Mouse (Mus musculus) heart, embryonic 11.5 days (tissue): ENCODE data around the gene Gpr182. TPM values are rescaled to one million over a fixed set of nuclear protein-coding genes. Genes with fewer than 3 reads are reported as not detected.

ENCODE experiments used
- polyA plus RNA-seq: library from polyadenylated mRNA; unstranded; fragments of >200 nt; fragmentation: Nextera tagmentation; extraction: Ambion mirVana; gene quantifications from 2 replicates; pipeline ENCODE4 v1.2.1, GENCODE M21; 2014

Gpr182 gene
- polyA plus RNA-seq, 1 experiment from 2014 or later, result 9.1 TPM

Other genes starting within 250 kb of the Gpr182 start
- 10.1 and 13.9 TPM in 2 replicates for gene Ndufa4l2, start 236.8 kb downstream of the Gpr182 start, polyA plus RNA-seq
- gene Shmt2, start 229.3 kb downstream of the Gpr182 start, polyA plus RNA-seq, result 71.3 and 82.7 TPM in 2 replicates
- 0.21 and 0.33 TPM in 2 replicates for gene Nxph4, start 217.2 kb downstream of the Gpr182 start, polyA plus RNA-seq
- gene Lrp1, start 130.6 kb downstream of the Gpr182 start, polyA plus RNA-seq, result 32.8 and 34.6 TPM in 2 replicates
- gene Stat6, start 108.7 kb downstream of the Gpr182 start, polyA plus RNA-seq, result 21.0 and 27.1 TPM in 2 replicates
- gene Nemp1, start 84.8 kb downstream of the Gpr182 start, polyA plus RNA-seq, result 6.7 and 8.4 TPM in 2 replicates
- 7.9 and 10.1 TPM in 2 replicates for gene Nab2, start 83.2 kb downstream of the Gpr182 start, polyA plus RNA-seq
- gene Myo1a, start 46.6 kb downstream of the Gpr182 start, polyA plus RNA-seq, result 0.14 and 0.49 TPM in 2 replicates
- 3.7 and 6.4 TPM in 2 replicates for gene Tac2, start 27.3 kb downstream of the Gpr182 start, polyA plus RNA-seq
- gene Zbtb39, start 12.2 kb downstream of the Gpr182 start, polyA plus RNA-seq, result 3.1 and 4.2 TPM in 2 replicates
- 0.10 TPM in 1 of 2 replicates, not detected in the other for gene Rdh1, start 8.0 kb upstream of the Gpr182 start, polyA plus RNA-seq
- gene Rdh16f1, start 8.1 kb upstream of the Gpr182 start, polyA plus RNA-seq, result 0.10 TPM in 1 of 2 replicates, not detected in the other
- 0.18 TPM in 1 of 2 replicates, not detected in the other for gene Rdh9, start 24.7 kb upstream of the Gpr182 start, polyA plus RNA-seq
- not detected in 2 replicates for gene Rdh16, start 49.4 kb upstream of the Gpr182 start, polyA plus RNA-seq
- not detected in 2 replicates for gene Rdh19, start 98.2 kb upstream of the Gpr182 start, polyA plus RNA-seq
- not detected in 2 replicates for gene Rdh16f2, start 114.7 kb upstream of the Gpr182 start, polyA plus RNA-seq
- not detected in 2 replicates for gene Rdh7, start 137.1 kb upstream of the Gpr182 start, polyA plus RNA-seq
- gene Sdr9c7, start 146.8 kb upstream of the Gpr182 start, polyA plus RNA-seq, result not detected in 2 replicates